11 mouse cellular contexts compared by ENCODE assay signal in genomic region chr3:27370582-27371275, GRCm38 (mm10). TPM values are rescaled to one million over a fixed set of nuclear protein-coding genes. Genes with fewer than 3 reads are reported as not detected.
DNase-seq lines count a peak whose midpoint lies in the region; ATAC-seq lines count a peak whose summit lies in the region.
"Had no signal": no experiment of that assay in that cellular context is flagged by ENCODE, and none has a peak within 500 bp of the region (broad histone marks: within the 10 kb centered on the region; RNA-seq: fewer than 3 reads in every experiment).

No protein-coding gene starts in this region.

- peaks cover 14% of the 10 kb centered on the region for H3K4me1 ChIP-seq in heart, embryonic 12.5 days (replicated peaks)
- H3K4me1 ChIP-seq in heart, embryonic 11.5 days (ENCODE audit: control insufficient read depth, insufficient read depth, low read length): peaks cover 7% of the 10 kb centered on the region
- H3K4me1 ChIP-seq in forebrain, embryonic 16.5 days (replicated peaks; ENCODE audit: control insufficient read depth, insufficient read depth, low read length): peaks cover 16% of the 10 kb centered on the region
- peaks cover 3% of the 10 kb centered on the region; the same call in 1 of the 2 replicates for H3K4me1 ChIP-seq in midbrain, embryonic 14.5 days (ENCODE audit: control insufficient read depth, insufficient read depth, low read length)

- H3K9ac ChIP-seq in heart, embryonic 12.5 days: no peak overlapping the region
- no peak overlapping the region for H3K9ac ChIP-seq in heart, embryonic 11.5 days (ENCODE audit: low read depth, low read length)
- peak overlapping the region; percentile 46; the same call in 1 of the 2 replicates for H3K9ac ChIP-seq in forebrain, embryonic 16.5 days (replicated peaks; ENCODE audit: low read depth, low read length)
- peak overlapping the region; percentile 40; the same call in 1 of the 2 replicates for H3K9ac ChIP-seq in midbrain, embryonic 14.5 days (replicated peaks; ENCODE audit: low read length)
- H3K9ac ChIP-seq: heart, embryonic 15.5 days; liver, embryonic 14.5 days had no signal

- H3K9me3 ChIP-seq in heart, embryonic 12.5 days (replicated peaks): no peaks in the 10 kb centered on the region
- no peaks in the 10 kb centered on the region for H3K9me3 ChIP-seq in heart, embryonic 11.5 days (replicated peaks; ENCODE audit: control insufficient read depth, low read length)
- no peaks in the 10 kb centered on the region for H3K9me3 ChIP-seq in forebrain, embryonic 16.5 days (ENCODE audit: control insufficient read depth, low read length)
- no peaks in the 10 kb centered on the region for H3K9me3 ChIP-seq in midbrain, embryonic 14.5 days (ENCODE audit: control insufficient read depth, low read length)
- H3K9me3 ChIP-seq: heart, embryonic 15.5 days had no signal

- whole genome bisulfite sequencing in heart, embryonic 12.5 days: 6% methylated on average over 20 of the region's 20 CpGs
- WGBS in heart, embryonic 11.5 days (ENCODE audit: insufficient replicate concordance): 3% methylated on average over 20 of the region's 20 CpGs
- WGBS in forebrain, embryonic 16.5 days: 3% methylated on average over 20 of the region's 20 CpGs
- 2% methylated on average over 20 of the region's 20 CpGs for WGBS in midbrain, embryonic 14.5 days

- 0 out of 2 replicates have a peak overlapping the region, but pooled peaks have one; percentile 27 for H3K4me3 ChIP-seq in heart, embryonic 12.5 days
- no peak overlapping the region for H3K4me3 ChIP-seq in heart, embryonic 11.5 days (ENCODE audit: low read depth, low read length)
- H3K4me3 ChIP-seq in forebrain, embryonic 16.5 days (replicated peaks; ENCODE audit: low read length): peak overlapping the region; percentile 48
- peak overlapping the region; percentile 46 for H3K4me3 ChIP-seq in midbrain, embryonic 14.5 days (replicated peaks; ENCODE audit: low read depth, low read length)

- no peaks in the 10 kb centered on the region for H3K36me3 ChIP-seq in heart, embryonic 12.5 days
- no peaks in the 10 kb centered on the region for H3K36me3 ChIP-seq in heart, embryonic 11.5 days (ENCODE audit: control insufficient read depth, insufficient read depth, low read length)
- H3K36me3 ChIP-seq in forebrain, embryonic 16.5 days (ENCODE audit: control insufficient read depth, insufficient read depth): no peaks in the 10 kb centered on the region
- H3K36me3 ChIP-seq in midbrain, embryonic 14.5 days (ENCODE audit: control insufficient read depth, insufficient read depth, low read length): no peaks in the 10 kb centered on the region
- H3K36me3 ChIP-seq: heart, embryonic 15.5 days had no signal

- ATAC-seq in heart, embryonic 12.5 days (ENCODE audit: insufficient number of reproducible peaks, low FRiP score): no peak
- no peak for ATAC-seq in heart, embryonic 11.5 days (replicated peaks; ENCODE audit: insufficient number of reproducible peaks, low FRiP score, low TSS enrichment)
- no peak for ATAC-seq in forebrain, embryonic 16.5 days
- no peak for ATAC-seq in midbrain, embryonic 14.5 days (ENCODE audit: low FRiP score, low TSS enrichment)

- H3K27ac ChIP-seq in heart, embryonic 12.5 days (ENCODE audit: poor library complexity, severe bottlenecking): no peak overlapping the region
- H3K27ac ChIP-seq in heart, embryonic 11.5 days (ENCODE audit: low read depth, low read length): no peak overlapping the region
- H3K27ac ChIP-seq in forebrain, embryonic 16.5 days (ENCODE audit: low read length): no peak overlapping the region
- H3K27ac ChIP-seq in midbrain, embryonic 14.5 days (replicated peaks; ENCODE audit: low read depth, low read length): no peak overlapping the region
- H3K27ac ChIP-seq: heart, embryonic 15.5 days; liver, embryonic 14.5 days had no signal

- peak overlapping the region; percentile 53; the same call in 1 of the 2 replicates for H3K4me2 ChIP-seq in heart, embryonic 12.5 days
- no peak overlapping the region for H3K4me2 ChIP-seq in heart, embryonic 11.5 days
- peak overlapping the region; percentile 94 for H3K4me2 ChIP-seq in forebrain, embryonic 16.5 days (ENCODE audit: low read length)
- peak overlapping the region; percentile 96 for H3K4me2 ChIP-seq in midbrain, embryonic 14.5 days (ENCODE audit: low read length)

- H3K27me3 ChIP-seq in heart, embryonic 12.5 days (replicated peaks): peaks cover 57% of the 10 kb centered on the region
- peaks cover 50% of the 10 kb centered on the region for H3K27me3 ChIP-seq in heart, embryonic 11.5 days (ENCODE audit: control insufficient read depth, insufficient read depth, low read length)
- H3K27me3 ChIP-seq in forebrain, embryonic 16.5 days (replicated peaks; ENCODE audit: control insufficient read depth, insufficient read depth, low read length): peaks cover 45% of the 10 kb centered on the region
- H3K27me3 ChIP-seq in midbrain, embryonic 14.5 days (ENCODE audit: control insufficient read depth, insufficient read depth, low read length): peaks cover 48% of the 10 kb centered on the region

- DNase-seq in ZHBTc4 (ENCODE audit: low read depth, low spot score): peak; percentile 48
- DNase-seq in midbrain, embryonic 14.5 days: no peak
- DNase-seq in frontal cortex, postnatal 10 days (ENCODE audit: low spot score in 2 of 2): no peak
- DNase-seq in c-Kit-positive CD71-positive TER-119-positive erythroid progenitor cells, embryonic 14.5 days (ENCODE audit: low spot score): no peak
- no peak for DNase-seq in adipocyte (ENCODE audit: low spot score)
- DNase-seq: kidney, adult 11 months had no signal

RNA-seq across cellular contexts. Expression of gene Ghsr, which starts 0.4 kb away (rescaled TPM):
- not detected in 2 replicates for polyA plus RNA-seq in heart, embryonic 12.5 days (2016; fragmentation: Nextera tagmentation; extraction: Ambion mirVana)
- polyA plus RNA-seq in heart, embryonic 11.5 days (2014; fragmentation: Nextera tagmentation; extraction: Ambion mirVana): not detected in 2 replicates
- polyA plus RNA-seq in forebrain, embryonic 16.5 days (2015; fragmentation: Nextera tagmentation; extraction: Ambion mirVana): 0.05 and 0.09 TPM in 2 replicates
- polyA plus RNA-seq in midbrain, embryonic 14.5 days (2014; fragmentation: Nextera tagmentation; extraction: Ambion mirVana): 0.43 and 0.45 TPM in 2 replicates
- polyA plus RNA-seq: heart, embryonic 15.5 days; liver, embryonic 14.5 days had no signal

RNA-seq across cellular contexts. Expression of gene Tnfsf10, which starts 53.9 kb away (rescaled TPM):
- not detected in 2 replicates for polyA plus RNA-seq in heart, embryonic 12.5 days (2016; fragmentation: Nextera tagmentation; extraction: Ambion mirVana)
- not detected in 2 replicates for polyA plus RNA-seq in heart, embryonic 11.5 days (2014; fragmentation: Nextera tagmentation; extraction: Ambion mirVana)
- polyA plus RNA-seq in forebrain, embryonic 16.5 days (2015; fragmentation: Nextera tagmentation; extraction: Ambion mirVana): 0.04 and 0.12 TPM in 2 replicates
- 0.13 TPM in 1 of 2 replicates, not detected in the other for polyA plus RNA-seq in midbrain, embryonic 14.5 days (2014; fragmentation: Nextera tagmentation; extraction: Ambion mirVana)

Comparison
In these comparisons a context has a peak if more than half of its experiments do, and no peak if none do; other contexts are left out.
1. H3K9ac ChIP-seq: peak in forebrain, embryonic 16.5 days (single experiment) and midbrain, embryonic 14.5 days (single experiment); none in heart, embryonic 12.5 days (single experiment) and heart, embryonic 11.5 days (single experiment).